Mouse (Mus musculus) lung, adult 2 months (tissue): Measurements from ENCODE around the gene Plod3. TPM values are rescaled to one million over a fixed set of nuclear protein-coding genes. Genes with fewer than 3 reads are reported as not detected.

Source experiments
- DNase-seq: peaks from one replicate; pipeline ENCODE4 v3.0.0; 2022
- H3K4me1 ChIP-seq: fragments of 200-500 bp; 2 replicates; pipeline ENCODE4 v1.6.1; 2011; ENCODE audit warnings: low read length; ENCODE audit not compliant: control insufficient read depth, insufficient read depth
- H3K4me3 ChIP-seq: fragments of 200-500 bp; replicated peaks from 2 replicates; pipeline ENCODE3; 2011; ENCODE audit warnings: low read depth, mild to moderate bottlenecking, control low read depth, low read length; ENCODE audit errors: extremely low read depth
- CTCF ChIP-seq: fragments of 200-500 bp; IDR thresholded peaks from 2 replicates; pipeline ENCODE4 v1.5.1; 2011; ENCODE audit warnings: mild to moderate bottlenecking, low read length, control low read depth; ENCODE audit not compliant: insufficient read depth
- POLR2A ChIP-seq: fragments of 200-500 bp; IDR thresholded peaks from 2 replicates; pipeline ENCODE4 v1.6.1; 2011; ENCODE audit warnings: low read depth, mild to moderate bottlenecking, control low read depth, low read length, borderline replicate concordance; ENCODE audit errors: extremely low read depth
- WGBS: fragments of 180-500 bp; shearing (Covaris S2); methylation state at CpG from one replicate; pipeline ENCODE4 v1.1.7; 2018; 5-methylcytosine and 5-hydroxymethylcytosine counted together
- polyA plus RNA-seq: library from polyadenylated mRNA; depleted of rRNA; stranded (reverse); fragments of >200 nt; gene quantifications from 2 replicates; pipeline ENCODE4 v1.2.3, GENCODE M21; 2012

Plod3 gene
- polyA plus RNA-seq, 1 experiment, result 84.8 TPM

GRCm38 (mm10) chr5:136961983-136962461 lies 24.8 kb upstream of the Plod3 start:
- TF ChIP-seq CTCF, result 0 out of 2 replicates have a peak, but pooled peaks have one; percentile 5
- TF ChIP-seq POLR2A, result peak; percentile 73; the same call in 1 of the 2 replicates
- DNase-seq, result peak; percentile 95
- 0% methylated on average over 20 of the region's 20 CpGs for WGBS
- Histone ChIP-seq H3K4me3 (peak overlapping the region; percentile 97), H3K4me1 (peaks cover 15% of the 10 kb centered on the region)

GRCm38 (mm10) chr5:136962501-136962900 lies 24.3 kb upstream of the Plod3 start:
- under 1% methylated on average over 10 of the region's 10 CpGs for WGBS

GRCm38 (mm10) chr5:136962966-136963540 lies 23.8 kb upstream of the Plod3 start:
- 68% methylated on average over 8 of the region's 8 CpGs for WGBS
- H3K4me1 ChIP-seq, result peaks cover 15% of the 10 kb centered on the region
- no peak overlapping the region for H3K4me3 ChIP-seq
- no peak for DNase-seq
- no peak for TF ChIP-seq CTCF
- no peak for TF ChIP-seq POLR2A

More at GRCm38 (mm10) chr5:136962501-136962900, 24.3 kb upstream of the Plod3 start:
- peaks cover 15% of the 10 kb centered on the region for H3K4me1 ChIP-seq
- TF ChIP-seq POLR2A (no peak), CTCF (peak; percentile 92)
- peak; percentile 83 for DNase-seq
- peak overlapping the region; percentile 97 for H3K4me3 ChIP-seq

GRCm38 (mm10) chr5:136965210-136965609 lies 21.6 kb upstream of the Plod3 start:
- no peak for TF ChIP-seq CTCF
- TF ChIP-seq POLR2A, result no peak
- Histone ChIP-seq H3K4me1 (peaks cover 15% of the 10 kb centered on the region), H3K4me3 (no peak overlapping the region)
- no peak for DNase-seq
- WGBS, result 52% methylated on average over 9 of the region's 9 CpGs

- DNase-seq, result no peak
- 71% methylated on average over 8 of the region's 8 CpGs for WGBS
- peaks cover 15% of the 10 kb centered on the region for H3K4me1 ChIP-seq
- TF ChIP-seq POLR2A (no peak), CTCF (no peak)
- no peak overlapping the region for H3K4me3 ChIP-seq
These were observed 21.1 kb upstream of the Plod3 start for GRCm38 (mm10) chr5:136965686-136966085.

- TF ChIP-seq POLR2A (0 out of 2 replicates have a peak, but pooled peaks have one; percentile 34), CTCF (no peak)
- Histone ChIP-seq H3K4me3 (no peak within 1 kb of the TSS), H3K4me1 (peaks cover 15% of the 10 kb centered on the region)
- DNase-seq, result no peak
- 20% methylated on average over 6 of the region's 6 CpGs for WGBS
These were observed 20.5 kb upstream of the Plod3 start, which contains the start of gene Cldn15 for GRCm38 (mm10) chr5:136966331-136966730. Cldn15 (plus strand) TSS chr5:136966616.

GRCm38 (mm10) chr5:136966861-136967455 lies 19.9 kb upstream of the Plod3 start:
- Histone ChIP-seq H3K4me1 (peaks cover 15% of the 10 kb centered on the region), H3K4me3 (no peak overlapping the region)
- no peak for TF ChIP-seq POLR2A
- TF ChIP-seq CTCF, result no peak
- DNase-seq, result no peak
- WGBS, result 69% methylated on average over 4 of the region's 4 CpGs

GRCm38 (mm10) chr5:136967592-136967991 lies 19.2 kb upstream of the Plod3 start:
- DNase-seq, result no peak
- H3K4me3 ChIP-seq, result no peak overlapping the region
- 60% methylated on average over 10 of the region's 10 CpGs for WGBS
- peaks cover 15% of the 10 kb centered on the region for H3K4me1 ChIP-seq
- TF ChIP-seq CTCF, result no peak
- TF ChIP-seq POLR2A, result no peak

GRCm38 (mm10) chr5:136970703-136971102 lies 16.1 kb upstream of the Plod3 start:
- TF ChIP-seq CTCF (peak; percentile 90), POLR2A (no peak)
- no peak overlapping the region for H3K4me3 ChIP-seq
- H3K4me1 ChIP-seq, result peaks cover 11% of the 10 kb centered on the region
- whole genome bisulfite sequencing, result 41% methylated on average over 1 of the region's 1 CpGs
- peak; percentile 73 for DNase-seq

GRCm38 (mm10) chr5:136973670-136974069 lies 13.1 kb upstream of the Plod3 start:
- no peak for TF ChIP-seq POLR2A
- no peak for TF ChIP-seq CTCF
- WGBS, result 57% methylated on average over 8 of the region's 8 CpGs
- Histone ChIP-seq H3K4me1 (no peaks in the 10 kb centered on the region), H3K4me3 (no peak overlapping the region)
- DNase-seq, result no peak

GRCm38 (mm10) chr5:136977769-136978168 lies 9.1 kb upstream of the Plod3 start:
- Histone ChIP-seq H3K4me3 (no peak overlapping the region), H3K4me1 (no peaks in the 10 kb centered on the region)
- DNase-seq, result no peak
- 36% methylated on average over 4 of the region's 4 CpGs for WGBS
- TF ChIP-seq CTCF, result no peak
- TF ChIP-seq POLR2A, result no peak
